Mouse (Mus musculus): ENCODE measurements around the gene Mtmr3. TPM values are rescaled to one million over a fixed set of nuclear protein-coding genes. Genes with fewer than 3 reads are reported as not detected.

Gene Mtmr3
- polyA plus RNA-seq, 1 experiment from 2014 or later: 43.4 TPM

GRCm38 (mm10) chr11:4500826-4501225, 93.8 kb downstream of the Mtmr3 start:
- H3K4me1 ChIP-seq (replicated peaks): no peaks in the 10 kb centered on the region
- peaks cover 69% of the 10 kb centered on the region for H3K36me3 ChIP-seq
- 95% methylated on average over 4 of the region's 4 CpGs for WGBS
- no peak overlapping the region for H3K4me3 ChIP-seq (replicated peaks)
- H3K27me3 ChIP-seq: no peaks in the 10 kb centered on the region
- no peak for ATAC-seq
- no peaks in the 10 kb centered on the region for H3K9me3 ChIP-seq
- no peak overlapping the region for H3K27ac ChIP-seq
- no peak overlapping the region for H3K9ac ChIP-seq (replicated peaks)
- no peak overlapping the region for H3K4me2 ChIP-seq (replicated peaks)

DNA sequence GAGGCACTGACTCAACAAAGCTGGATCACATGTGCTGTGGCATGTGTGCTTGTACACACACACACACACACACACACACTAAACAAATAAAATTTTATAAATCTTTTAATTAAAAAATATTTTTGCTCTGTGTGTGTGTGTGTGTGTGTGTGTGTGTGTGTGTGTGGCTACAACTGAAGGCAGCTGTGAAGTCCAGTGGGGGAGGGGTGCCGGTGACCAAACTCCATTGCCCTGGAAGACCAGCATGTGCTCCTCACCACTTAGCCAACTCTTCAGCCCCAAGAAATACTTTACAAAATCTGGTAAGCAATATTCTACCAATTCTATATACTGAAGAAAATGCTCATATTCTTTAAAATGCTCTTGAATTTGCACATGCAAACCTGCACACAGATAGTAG, 94.4 kb downstream of the Mtmr3 start:
- no peak overlapping the region for H3K4me3 ChIP-seq (replicated peaks)
- H3K4me2 ChIP-seq (replicated peaks): no peak overlapping the region
- H3K36me3 ChIP-seq: peaks cover 68% of the 10 kb centered on the region
- WGBS: 100% methylated on average over 1 of the region's 1 CpGs
- H3K27me3 ChIP-seq: no peaks in the 10 kb centered on the region
- no peak overlapping the region for H3K27ac ChIP-seq
- H3K9ac ChIP-seq (replicated peaks): no peak overlapping the region
- H3K4me1 ChIP-seq (replicated peaks): no peaks in the 10 kb centered on the region
- no peaks in the 10 kb centered on the region for H3K9me3 ChIP-seq
- ATAC-seq: no peak

DNA sequence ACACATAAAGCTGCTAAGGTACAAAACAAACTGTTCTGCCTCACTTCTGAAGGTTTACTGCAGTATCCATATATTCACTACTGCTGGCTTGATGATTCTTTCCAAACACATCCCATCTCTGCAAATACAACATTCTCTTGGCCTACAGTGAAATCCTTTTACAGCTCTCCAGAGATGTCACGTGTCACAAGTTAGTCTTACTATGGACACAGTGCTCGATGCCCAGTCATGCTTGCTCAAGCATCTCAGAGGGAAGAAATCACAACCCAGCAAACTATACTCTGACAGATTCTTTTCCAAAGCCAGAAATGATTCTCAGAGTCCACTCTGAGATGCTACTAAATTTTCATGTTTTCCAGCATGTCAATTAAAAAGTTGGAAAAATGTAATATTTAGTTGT, 95.2 kb downstream of the Mtmr3 start:
- H3K4me3 ChIP-seq (replicated peaks): no peak overlapping the region
- no peak overlapping the region for H3K4me2 ChIP-seq (replicated peaks)
- peaks cover 69% of the 10 kb centered on the region for H3K36me3 ChIP-seq
- WGBS: 87% methylated on average over 2 of the region's 2 CpGs
- no peak overlapping the region for H3K9ac ChIP-seq (replicated peaks)
- no peaks in the 10 kb centered on the region for H3K9me3 ChIP-seq
- H3K27me3 ChIP-seq: no peaks in the 10 kb centered on the region
- no peak overlapping the region for H3K27ac ChIP-seq
- no peaks in the 10 kb centered on the region for H3K4me1 ChIP-seq (replicated peaks)
- no peak for ATAC-seq

DNA sequence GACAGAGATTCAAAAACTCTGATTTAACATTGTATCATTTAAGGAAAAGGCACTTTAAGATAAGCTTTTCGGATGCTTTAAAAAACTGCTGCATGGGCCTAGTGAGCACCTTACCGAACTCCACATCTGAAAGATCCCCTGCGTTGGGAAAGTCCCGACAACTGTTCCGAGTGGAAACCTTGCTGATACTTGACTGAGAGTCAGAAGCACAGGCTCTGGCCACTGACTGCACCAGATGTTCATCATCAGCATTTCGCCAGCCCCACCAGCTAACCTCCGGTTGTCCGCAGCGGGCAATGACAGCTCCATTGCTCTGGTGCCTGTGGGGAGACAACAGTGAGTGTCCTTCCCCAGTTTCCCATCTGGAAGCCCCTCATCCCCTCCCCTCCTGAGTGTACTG, 95.9 kb downstream of the Mtmr3 start:
- H3K36me3 ChIP-seq: peaks cover 64% of the 10 kb centered on the region
- ATAC-seq: no peak
- whole genome bisulfite sequencing: 97% methylated on average over 9 of the region's 9 CpGs

GRCm38 (mm10) chr11:4497501-4498118, 97.1 kb downstream of the Mtmr3 start:
- H3K27ac ChIP-seq: no peak overlapping the region
- 92% methylated on average over 10 of the region's 10 CpGs for WGBS
- no peaks in the 10 kb centered on the region for H3K27me3 ChIP-seq
- H3K4me1 ChIP-seq (replicated peaks): no peaks in the 10 kb centered on the region
- H3K9me3 ChIP-seq: no peaks in the 10 kb centered on the region
- H3K9ac ChIP-seq (replicated peaks): no peak overlapping the region
- no peak overlapping the region for H3K4me2 ChIP-seq (replicated peaks)
- H3K36me3 ChIP-seq: peaks cover 58% of the 10 kb centered on the region
- no peak for ATAC-seq
- no peak overlapping the region for H3K4me3 ChIP-seq (replicated peaks)

More for the DNA sequence above, 95.9 kb downstream of the Mtmr3 start:
- H3K27me3 ChIP-seq: no peaks in the 10 kb centered on the region
- H3K4me2 ChIP-seq (replicated peaks): no peak overlapping the region
- no peaks in the 10 kb centered on the region for H3K4me1 ChIP-seq (replicated peaks)
- no peak overlapping the region for H3K27ac ChIP-seq
- H3K9ac ChIP-seq (replicated peaks): no peak overlapping the region
- H3K4me3 ChIP-seq (replicated peaks): no peak overlapping the region
- no peaks in the 10 kb centered on the region for H3K9me3 ChIP-seq

- ATAC-seq: no peak
- no peak overlapping the region for H3K9ac ChIP-seq (replicated peaks)
- no peaks in the 10 kb centered on the region for H3K9me3 ChIP-seq
- no peak overlapping the region for H3K27ac ChIP-seq
- no peaks in the 10 kb centered on the region for H3K27me3 ChIP-seq
- H3K36me3 ChIP-seq: peaks cover 70% of the 10 kb centered on the region
- no peak overlapping the region for H3K4me2 ChIP-seq (replicated peaks)
- no peak overlapping the region for H3K4me3 ChIP-seq (replicated peaks)
- H3K4me1 ChIP-seq (replicated peaks): no peaks in the 10 kb centered on the region
- WGBS: 74% methylated on average over 4 of the region's 4 CpGs
Measured at GRCm38 (mm10) chr11:4495021-4495540, 99.6 kb downstream of the Mtmr3 start.

DNA sequence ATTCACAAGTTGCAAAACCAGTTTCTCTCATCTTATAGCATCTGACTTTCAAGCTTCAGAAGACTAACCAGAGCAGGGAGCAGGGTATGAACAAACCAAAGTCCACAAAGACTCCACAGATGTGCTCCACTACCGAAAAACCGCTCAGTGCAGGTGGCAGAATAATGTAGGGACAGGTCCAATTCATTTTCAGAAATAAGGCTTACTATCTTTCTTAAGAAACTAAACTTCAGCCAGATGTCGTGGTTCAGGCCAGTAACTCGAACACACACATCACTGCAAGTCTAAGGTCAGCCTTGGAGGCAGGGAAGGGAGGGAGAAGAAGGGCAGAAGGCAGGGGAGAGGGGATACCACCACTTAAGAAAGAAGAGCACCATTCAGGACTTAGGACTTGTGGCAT, 105.5 kb downstream of the Mtmr3 start:
- H3K9me3 ChIP-seq: no peaks in the 10 kb centered on the region
- H3K4me3 ChIP-seq (replicated peaks): no peak overlapping the region
- 0 out of 2 replicates have a peak, but pooled peaks cover 2% of the 10 kb centered on the region for H3K4me1 ChIP-seq (replicated peaks)
- no peaks in the 10 kb centered on the region for H3K27me3 ChIP-seq
- H3K36me3 ChIP-seq: peaks cover 85% of the 10 kb centered on the region
- no peak for ATAC-seq
- no peak overlapping the region for H3K9ac ChIP-seq (replicated peaks)
- H3K27ac ChIP-seq: no peak overlapping the region
- no peak overlapping the region for H3K4me2 ChIP-seq (replicated peaks)
- 92% methylated on average over 4 of the region's 4 CpGs for WGBS

DNA sequence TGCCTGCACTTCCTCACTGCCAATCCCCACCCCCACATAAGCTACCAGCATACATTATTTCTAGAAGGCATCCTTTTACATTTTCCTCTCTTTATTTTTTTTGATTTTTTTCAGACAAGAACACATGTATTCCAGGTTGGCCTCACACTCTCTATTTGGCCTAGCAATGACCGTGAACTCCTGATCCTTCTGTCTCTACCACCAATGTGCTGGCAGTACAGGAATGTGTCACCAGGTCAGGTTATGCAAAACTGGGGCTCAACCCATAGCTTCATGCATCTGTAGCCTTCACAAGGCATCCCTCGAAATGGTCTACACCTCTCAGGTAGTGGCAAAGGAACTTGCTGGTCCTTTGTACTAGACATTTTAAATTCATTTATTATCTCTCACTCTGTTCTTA, 105.9 kb downstream of the Mtmr3 start:
- Histone ChIP-seq H3K4me2 (replicated peaks) (no peak overlapping the region), H3K36me3 (peaks cover 90% of the 10 kb centered on the region), H3K9me3 (no peaks in the 10 kb centered on the region), H3K9ac (replicated peaks) (no peak overlapping the region), H3K4me3 (replicated peaks) (no peak overlapping the region), H3K27me3 (no peaks in the 10 kb centered on the region), H3K4me1 (replicated peaks) (0 out of 2 replicates have a peak, but pooled peaks cover 2% of the 10 kb centered on the region), H3K27ac (no peak overlapping the region)
- WGBS: 96% methylated on average over 2 of the region's 2 CpGs
- ATAC-seq: no peak

GRCm38 (mm10) chr11:4488367-4488766, 106.3 kb downstream of the Mtmr3 start:
- Histone ChIP-seq H3K4me2 (replicated peaks) (no peak overlapping the region), H3K27ac (no peak overlapping the region), H3K36me3 (peaks cover 94% of the 10 kb centered on the region), H3K27me3 (no peaks in the 10 kb centered on the region), H3K9ac (replicated peaks) (no peak overlapping the region), H3K4me3 (replicated peaks) (no peak overlapping the region), H3K9me3 (no peaks in the 10 kb centered on the region), H3K4me1 (replicated peaks) (0 out of 2 replicates have a peak, but pooled peaks cover 2% of the 10 kb centered on the region)
- 96% methylated on average over 13 of the region's 13 CpGs for WGBS
- ATAC-seq: no peak

GRCm38 (mm10) chr11:4487401-4487965, 107.2 kb downstream of the Mtmr3 start:
- no peaks in the 10 kb centered on the region for H3K27me3 ChIP-seq
- no peak overlapping the region for H3K27ac ChIP-seq
- no peak for ATAC-seq
- H3K9ac ChIP-seq (replicated peaks): no peak overlapping the region
- 91% methylated on average over 8 of the region's 8 CpGs for WGBS
- peaks cover 99% of the 10 kb centered on the region for H3K36me3 ChIP-seq
- no peak overlapping the region for H3K4me3 ChIP-seq (replicated peaks)
- H3K4me1 ChIP-seq (replicated peaks): 0 out of 2 replicates have a peak, but pooled peaks cover 2% of the 10 kb centered on the region
- H3K4me2 ChIP-seq (replicated peaks): no peak overlapping the region
- H3K9me3 ChIP-seq: no peaks in the 10 kb centered on the region

DNA sequence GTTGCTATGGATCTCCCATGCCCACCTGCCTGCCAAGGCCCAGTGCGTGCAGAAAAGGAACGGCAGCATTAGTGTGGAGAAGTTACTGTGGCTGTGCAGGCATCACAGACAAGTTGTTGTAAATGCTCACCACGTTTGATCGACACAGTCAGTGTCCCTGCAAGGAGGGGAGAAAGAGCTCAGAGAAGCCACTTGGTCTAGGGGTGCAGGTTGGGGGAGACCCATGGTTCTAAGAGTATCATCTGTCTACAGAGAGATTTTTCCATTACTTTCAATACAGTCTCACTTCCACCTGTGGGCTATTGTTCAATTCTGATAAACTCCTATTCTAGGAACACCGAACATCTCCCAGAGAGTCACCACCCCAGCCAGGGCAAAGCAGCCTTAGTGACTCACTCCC, 110.1 kb downstream of the Mtmr3 start:
- Histone ChIP-seq H3K4me3 (replicated peaks) (no peak overlapping the region), H3K36me3 (peaks cover 98% of the 10 kb centered on the region), H3K9ac (replicated peaks) (no peak overlapping the region), H3K27me3 (no peaks in the 10 kb centered on the region), H3K9me3 (no peaks in the 10 kb centered on the region), H3K4me1 (replicated peaks) (0 out of 2 replicates have a peak, but pooled peaks cover 2% of the 10 kb centered on the region), H3K27ac (no peak overlapping the region), H3K4me2 (replicated peaks) (no peak overlapping the region)
- no peak for ATAC-seq
- WGBS: 91% methylated on average over 5 of the region's 5 CpGs

GRCm38 (mm10) chr11:4482641-4483040, 112.0 kb downstream of the Mtmr3 start:
- Histone ChIP-seq H3K9me3 (no peaks in the 10 kb centered on the region), H3K27ac (no peak overlapping the region), H3K36me3 (peaks cover 84% of the 10 kb centered on the region), H3K9ac (replicated peaks) (no peak overlapping the region), H3K4me1 (replicated peaks) (0 out of 2 replicates have a peak, but pooled peaks cover 2% of the 10 kb centered on the region), H3K4me2 (replicated peaks) (no peak overlapping the region), H3K4me3 (replicated peaks) (no peak overlapping the region), H3K27me3 (no peaks in the 10 kb centered on the region)
- ATAC-seq: no peak
- 76% methylated on average over 5 of the region's 5 CpGs for WGBS
